ENCODE assay signal across 16 mouse cellular contexts in genomic region chr2:65938900-65939299, GRCm38 (mm10).
"Had no signal": no experiment of that assay in that cellular context is flagged by ENCODE, and none has a peak within 500 bp of the region (broad histone marks: within the 10 kb centered on the region; RNA-seq: fewer than 3 reads in every experiment).

No protein-coding gene starts in this region.

- DNase-seq: kidney, adult 11 months; kidney, postnatal 10 days; kidney, postnatal 4 days; left cerebral cortex, postnatal 4 days; lung, embryonic 14.5 days; lung, postnatal 10 days; lung, postnatal 4 days; right cerebral cortex, postnatal 4 days; spleen, adult 18-20 months; thymus, adult 18-20 months; thymus, postnatal 14 days had no signal

- H3K27me3 ChIP-seq: limb, embryonic 15.5 days; liver, embryonic 12.5 days; neural tube, embryonic 13.5 days had no signal

- H3K4me3 ChIP-seq: layer of hippocampus, adult 2 months; limb, embryonic 15.5 days; liver, embryonic 12.5 days; midbrain, embryonic 10.5 days; neural tube, embryonic 13.5 days had no signal

- H3K4me2 ChIP-seq: limb, embryonic 15.5 days; liver, embryonic 12.5 days; lung, embryonic 14.5 days; neural tube, embryonic 13.5 days had no signal

- ATAC-seq: liver, embryonic 12.5 days had no signal

- H3K4me1 ChIP-seq: liver, embryonic 12.5 days had no signal

- H3K9ac ChIP-seq: limb, embryonic 15.5 days; liver, embryonic 12.5 days; lung, embryonic 14.5 days; neural tube, embryonic 13.5 days had no signal

- H3K27ac ChIP-seq: layer of hippocampus, adult 2 months; limb, embryonic 15.5 days; liver, embryonic 12.5 days; midbrain, embryonic 10.5 days; neural tube, embryonic 13.5 days had no signal

- H3K36me3 ChIP-seq: limb, embryonic 15.5 days; liver, embryonic 12.5 days; midbrain, embryonic 10.5 days; neural tube, embryonic 13.5 days had no signal

- H3K9me3 ChIP-seq: limb, embryonic 15.5 days; liver, embryonic 12.5 days; midbrain, embryonic 10.5 days; neural tube, embryonic 13.5 days had no signal
